Mouse (Mus musculus) brain, embryonic 14.5 days (tissue): ENCODE data around the gene Dtd2. TPM values are rescaled to one million over a fixed set of nuclear protein-coding genes. Genes with fewer than 3 reads are reported as not detected.

ENCODE experiments used
- DNase-seq: peaks from one replicate; pipeline ENCODE4 v3.0.0-alpha.2; 2011; ENCODE audit warnings: low read depth
- CTCF ChIP-seq: fragments of 200-500 bp; IDR thresholded peaks from 2 replicates; pipeline ENCODE4 v1.5.1; 2012; ENCODE audit warnings: inconsistent platforms, mild to moderate bottlenecking, moderate library complexity, borderline replicate concordance; ENCODE audit not compliant: insufficient read depth, insufficient read length; ENCODE audit errors: extremely low read depth
- POLR2A ChIP-seq: fragments of 200-500 bp; IDR thresholded peaks from 2 replicates; pipeline ENCODE4 v1.6.1; 2012; ENCODE audit warnings: mild to moderate bottlenecking, inconsistent platforms, borderline replicate concordance; ENCODE audit not compliant: poor library complexity, insufficient read depth, insufficient read length, severe bottlenecking; ENCODE audit errors: extremely low read depth
- polyA plus RNA-seq: library from polyadenylated mRNA; depleted of rRNA; stranded (reverse); fragments of >200 nt; gene quantifications from 2 replicates; pipeline ENCODE4 v1.2.3, GENCODE M21; 2012

Gene Dtd2
- polyA plus RNA-seq, 1 experiment: 10.3 TPM

- DNase-seq: no peak
- TF ChIP-seq CTCF: no peak
- TF ChIP-seq POLR2A: no peak
Observed at GRCm38 (mm10) chr12:51976531-51976930, 29.8 kb downstream of the Dtd2 start.

- TF ChIP-seq POLR2A (no peak), CTCF (no peak)
- DNase-seq: no peak
Observed at GRCm38 (mm10) chr12:51974381-51974780, 31.9 kb downstream of the Dtd2 start.

- no peak for DNase-seq
- TF ChIP-seq CTCF: peak; percentile 24; the same call in 1 of the 2 replicates
- TF ChIP-seq POLR2A: no peak
Observed at GRCm38 (mm10) chr12:51972269-51973065, 33.8 kb downstream of the Dtd2 start.

- peak; percentile 93 for DNase-seq
- 0 out of 2 replicates have a peak, but pooled peaks have one; percentile 28 for TF ChIP-seq POLR2A
- no peak for TF ChIP-seq CTCF
Observed at GRCm38 (mm10) chr12:51971070-51971664, 35.1 kb downstream of the Dtd2 start, which contains the start of gene Heatr5a. TSS of gene Heatr5a (minus strand) at chr12:51971321.

- TF ChIP-seq POLR2A: no peak
- DNase-seq: peak; percentile 46
Observed at GRCm38 (mm10) chr12:51970352-51971069, 35.8 kb downstream of the Dtd2 start.

- TF ChIP-seq CTCF (no peak), POLR2A (no peak)
Observed at GRCm38 (mm10) chr12:51969876-51970275, 36.4 kb downstream of the Dtd2 start.

GRCm38 (mm10) chr12:51969092-51969491 is 37.2 kb downstream of the Dtd2 start:
- TF ChIP-seq CTCF (no peak), POLR2A (no peak)

More at GRCm38 (mm10) chr12:51969876-51970275, 36.4 kb downstream of the Dtd2 start:
- DNase-seq: no peak

GRCm38 (mm10) chr12:51967915-51968595 is 38.2 kb downstream of the Dtd2 start:
- TF ChIP-seq CTCF: no peak
- TF ChIP-seq POLR2A: no peak
- DNase-seq: no peak

More at GRCm38 (mm10) chr12:51969092-51969491, 37.2 kb downstream of the Dtd2 start:
- DNase-seq: no peak

- TF ChIP-seq POLR2A (no peak), CTCF (no peak)
- peak; percentile 76 for DNase-seq
Observed at GRCm38 (mm10) chr12:51957626-51958025, 48.7 kb downstream of the Dtd2 start.

- no peak for DNase-seq
- TF ChIP-seq CTCF: no peak
- no peak for TF ChIP-seq POLR2A
Observed at GRCm38 (mm10) chr12:51952309-51952708, 54.0 kb downstream of the Dtd2 start.
